In the genomic region with DNA sequence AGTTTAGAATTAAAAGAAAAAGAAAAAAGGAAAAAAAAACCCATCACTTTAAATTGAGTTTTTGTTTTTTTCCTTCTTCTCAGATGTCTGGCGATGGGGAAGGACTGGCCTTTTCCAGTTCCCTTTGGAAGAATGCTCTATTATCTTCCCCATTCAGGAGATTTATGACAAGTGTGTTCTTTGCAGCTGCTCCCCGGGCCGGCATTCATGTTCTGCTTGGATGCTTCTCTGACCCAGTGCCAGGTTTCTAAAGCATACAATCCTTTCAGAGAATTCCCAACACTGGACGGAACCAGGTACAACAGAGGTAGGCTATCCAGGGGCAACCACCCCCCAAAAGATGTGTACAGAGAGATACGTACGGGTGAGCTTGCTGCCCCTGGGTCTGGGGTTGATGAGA, we compare ENCODE assay signal across 14 mouse cellular contexts.
DNase-seq lines count a peak whose midpoint lies in the region; ATAC-seq lines count a peak whose summit lies in the region.
"Had no signal": no experiment of that assay in that cellular context is flagged by ENCODE, and none has a peak within 500 bp of the region (broad histone marks: within the 10 kb centered on the region; RNA-seq: fewer than 3 reads in every experiment).

No protein-coding gene starts in this region.

- no peak for DNase-seq in hindbrain, embryonic 10.5 days (ENCODE audit: low spot score)
- DNase-seq in hindbrain, embryonic 11.5 days (ENCODE audit: low spot score) = no peak
- DNase-seq in ovary, postnatal 14 days (ENCODE audit: low spot score) = peak; percentile 17
- no peak for DNase-seq in ovary, postnatal 10 days (ENCODE audit: low spot score)
- peak; percentile 17 to 41 for DNase-seq in kidney, postnatal 4 days
- no peak for DNase-seq in gastrocnemius, postnatal 36 days
- DNase-seq: adrenal gland, postnatal 14 days; layer of hippocampus, postnatal 36 days; liver, postnatal 0 days; lung, postnatal 36 days had no signal

- H3K4me3 ChIP-seq in hindbrain, embryonic 10.5 days = no peak overlapping the region
- no peak overlapping the region for H3K4me3 ChIP-seq in hindbrain, embryonic 11.5 days (ENCODE audit: low read depth, low read length)
- no peak overlapping the region for H3K4me3 ChIP-seq in intestine, embryonic 16.5 days (ENCODE audit: low read length)
- H3K4me3 ChIP-seq: embryonic facial prominence, embryonic 15.5 days; forebrain, embryonic 12.5 days; limb, embryonic 13.5 days had no signal

- no peaks in the 10 kb centered on the region for H3K36me3 ChIP-seq in hindbrain, embryonic 10.5 days
- no peaks in the 10 kb centered on the region for H3K36me3 ChIP-seq in hindbrain, embryonic 11.5 days (ENCODE audit: control insufficient read depth, insufficient read depth, low read length)
- no peaks in the 10 kb centered on the region for H3K36me3 ChIP-seq in intestine, embryonic 16.5 days (ENCODE audit: control insufficient read depth, insufficient read depth, low read length)
- H3K36me3 ChIP-seq: embryonic facial prominence, embryonic 15.5 days; forebrain, embryonic 12.5 days; limb, embryonic 13.5 days had no signal

- no peak overlapping the region for H3K9ac ChIP-seq in hindbrain, embryonic 11.5 days (ENCODE audit: low read depth, low read length)
- no peak overlapping the region for H3K9ac ChIP-seq in intestine, embryonic 16.5 days (ENCODE audit: low read depth, low read length)
- H3K9ac ChIP-seq: embryonic facial prominence, embryonic 15.5 days; forebrain, embryonic 12.5 days; limb, embryonic 13.5 days; liver, postnatal 0 days had no signal

- intact Hi-C loops in gastrocnemius, postnatal 36 days (cut with DNase I) = no loop called here

- no peak overlapping the region for H3K4me2 ChIP-seq in hindbrain, embryonic 11.5 days (replicated peaks; ENCODE audit: low read depth, low read length)
- no peak overlapping the region for H3K4me2 ChIP-seq in intestine, embryonic 16.5 days (ENCODE audit: low read depth, low read length)
- H3K4me2 ChIP-seq: embryonic facial prominence, embryonic 15.5 days; forebrain, embryonic 12.5 days; limb, embryonic 13.5 days had no signal

- WGBS in hindbrain, embryonic 10.5 days = 55% methylated on average over 6 of the region's 6 CpGs
- WGBS in hindbrain, embryonic 11.5 days = 58% methylated on average over 6 of the region's 6 CpGs
- 53% methylated on average over 6 of the region's 6 CpGs for WGBS in intestine, embryonic 16.5 days

- H3K4me1 ChIP-seq in hindbrain, embryonic 10.5 days (replicated peaks) = peaks cover 30% of the 10 kb centered on the region
- peaks cover 3% of the 10 kb centered on the region; the same call in 1 of the 2 replicates for H3K4me1 ChIP-seq in hindbrain, embryonic 11.5 days (replicated peaks; ENCODE audit: control insufficient read depth, insufficient read depth, low read length)
- no peaks in the 10 kb centered on the region for H3K4me1 ChIP-seq in intestine, embryonic 16.5 days (ENCODE audit: control insufficient read depth, insufficient read depth, low read length)
- H3K4me1 ChIP-seq: embryonic facial prominence, embryonic 15.5 days had no signal

- ATAC-seq in hindbrain, embryonic 11.5 days (ENCODE audit: low FRiP score) = no peak
- ATAC-seq in intestine, embryonic 16.5 days = no peak
- ATAC-seq: liver, postnatal 0 days had no signal

- peak overlapping the region; percentile 40; the same call in 1 of the 2 replicates for H3K27ac ChIP-seq in hindbrain, embryonic 10.5 days
- no peak overlapping the region for H3K27ac ChIP-seq in hindbrain, embryonic 11.5 days (ENCODE audit: low read depth, low read length)
- H3K27ac ChIP-seq in intestine, embryonic 16.5 days (ENCODE audit: low read length) = no peak overlapping the region
- H3K27ac ChIP-seq: embryonic facial prominence, embryonic 15.5 days; forebrain, embryonic 12.5 days; limb, embryonic 13.5 days had no signal

- no peaks in the 10 kb centered on the region for H3K9me3 ChIP-seq in hindbrain, embryonic 10.5 days
- H3K9me3 ChIP-seq in hindbrain, embryonic 11.5 days (ENCODE audit: control insufficient read depth, low read length) = no peaks in the 10 kb centered on the region
- no peaks in the 10 kb centered on the region for H3K9me3 ChIP-seq in intestine, embryonic 16.5 days (ENCODE audit: control insufficient read depth, low read length)
- H3K9me3 ChIP-seq: embryonic facial prominence, embryonic 15.5 days; forebrain, embryonic 12.5 days; limb, embryonic 13.5 days had no signal

- no peaks in the 10 kb centered on the region for H3K27me3 ChIP-seq in hindbrain, embryonic 10.5 days (ENCODE audit: insufficient read depth, poor library complexity, severe bottlenecking)
- H3K27me3 ChIP-seq in hindbrain, embryonic 11.5 days (ENCODE audit: control insufficient read depth, insufficient read depth, low read length) = 0 out of 2 replicates have a peak, but pooled peaks cover 2% of the 10 kb centered on the region
- no peaks in the 10 kb centered on the region for H3K27me3 ChIP-seq in intestine, embryonic 16.5 days (replicated peaks; ENCODE audit: control insufficient read depth, insufficient read depth, low read length)
- H3K27me3 ChIP-seq: embryonic facial prominence, embryonic 15.5 days; limb, embryonic 13.5 days had no signal

Comparison
In these comparisons a context has a peak if more than half of its experiments do, and no peak if none do; other contexts are left out.
1. DNase-seq: peak in ovary, postnatal 14 days (single experiment) and kidney, postnatal 4 days (2 of 2); none in hindbrain, embryonic 10.5 days (single experiment), hindbrain, embryonic 11.5 days (single experiment), ovary, postnatal 10 days (single experiment) and gastrocnemius, postnatal 36 days (0 of 2).